8 mouse cellular contexts compared by ENCODE assay signal in the genomic region with DNA sequence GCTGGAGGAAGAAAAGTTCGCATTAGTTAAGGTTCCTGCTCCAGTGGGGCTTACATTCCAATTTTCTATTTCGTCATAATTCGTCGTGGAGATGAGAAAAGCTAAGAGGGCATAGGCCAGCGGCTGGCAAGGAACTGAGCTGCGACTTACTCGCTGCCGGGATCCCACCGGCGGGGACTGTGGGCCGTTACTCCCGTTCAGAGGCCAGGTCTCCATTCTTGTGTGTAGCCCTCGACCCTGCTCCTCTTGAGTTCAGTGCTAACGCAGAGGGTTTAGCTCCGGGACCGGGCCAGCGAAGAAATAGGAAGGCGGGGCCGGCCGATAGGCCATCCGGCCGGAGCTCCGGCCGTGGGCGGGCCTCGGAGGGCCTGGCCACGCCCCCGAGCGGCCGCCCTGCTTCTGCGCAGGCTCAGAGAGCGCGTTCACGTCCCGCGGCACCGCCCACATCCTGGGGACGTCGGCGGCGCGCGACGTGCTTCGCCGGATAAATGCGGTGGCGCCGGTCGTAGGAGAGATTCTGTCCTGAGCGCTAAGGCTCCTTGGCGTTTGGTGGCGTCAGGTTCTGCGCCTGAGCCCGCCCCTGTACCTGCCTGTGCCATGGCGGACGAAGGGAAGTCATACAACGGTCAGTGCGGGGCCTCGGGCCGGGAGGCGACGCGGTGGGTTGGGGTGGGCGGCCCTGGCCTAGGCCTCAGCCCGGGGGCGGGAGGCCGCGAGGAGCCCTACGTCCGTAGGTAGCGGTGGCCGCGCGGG. TPM values are rescaled to one million over a fixed set of nuclear protein-coding genes. Genes with fewer than 3 reads are reported as not detected.
DNase-seq lines count a peak whose midpoint lies in the region; ATAC-seq lines count a peak whose summit lies in the region.

A gene (plus strand): TSS at position 439 of the 753 bp plus-strand sequence.

- H3K4me1 ChIP-seq in hindbrain, embryonic 10.5 days (replicated peaks) = peaks cover 35% of the 10 kb centered on the region

- H3K27ac ChIP-seq in hindbrain, embryonic 10.5 days = peak within 1 kb of the TSS; percentile 96

- no peaks in the 10 kb centered on the region for H3K27me3 ChIP-seq in hindbrain, embryonic 10.5 days (ENCODE audit: insufficient read depth, poor library complexity, severe bottlenecking)

- WGBS in hindbrain, embryonic 10.5 days = under 1% methylated on average over 75 of the region's 75 CpGs

- peak within 1 kb of the TSS; percentile 99 for H3K4me3 ChIP-seq in hindbrain, embryonic 10.5 days

- no peaks in the 10 kb centered on the region for H3K9me3 ChIP-seq in hindbrain, embryonic 10.5 days

- H3K36me3 ChIP-seq in hindbrain, embryonic 10.5 days = peaks cover 46% of the 10 kb centered on the region

- peak; percentile 90 for ATAC-seq in frontal cortex, adult (ENCODE audit: low TSS enrichment)

- DNase-seq in MEL-GATA-1-ER (ENCODE audit: extremely low read depth, low read depth) = peak; percentile 70
- DNase-seq in cerebellum, adult 8-10 months = peak; percentile 85
- peak; percentile 93 for DNase-seq in hindbrain, embryonic 10.5 days (ENCODE audit: low spot score)
- DNase-seq in layer of hippocampus, postnatal 10 days (ENCODE audit: low spot score in 2 of 2) = peak; percentile 89 to 94
- DNase-seq in lung, postnatal 10 days = peak; percentile 94
- DNase-seq in ovary, postnatal 36 days (ENCODE audit: low spot score) = peak; percentile 94
- peak; percentile 94 for DNase-seq in thymus, postnatal 25 days

RNA-seq across cellular contexts. Expression of the gene that starts here (rescaled TPM):
- 233 and 249 TPM in 2 replicates for polyA plus RNA-seq in hindbrain, embryonic 10.5 days (2016; fragmentation: Nextera tagmentation; extraction: Ambion mirVana)
- total RNA-seq in layer of hippocampus, postnatal 10 days (2021) = 10 to 100 TPM; 72.7 to 79.7 TPM

Comparison
In these comparisons a context has a peak if more than half of its experiments do, and no peak if none do; other contexts are left out.
1. Peak in every context shown above with its lines: DNase-seq, ATAC-seq, H3K4me3 ChIP-seq and H3K27ac ChIP-seq.